Comparison of ENCODE assay signal across 24 mouse cellular contexts in genomic region chr17:25127681-25128080, GRCm38 (mm10). TPM values are rescaled to one million over a fixed set of nuclear protein-coding genes. Genes with fewer than 3 reads are reported as not detected.
A peak's percentile ranks its signal among the peaks of the same experiment; 100 is the strongest.
DNase-seq lines count a peak whose midpoint lies in the region; ATAC-seq lines count a peak whose summit lies in the region.
"Had no signal": no experiment of that assay in that cellular context is flagged by ENCODE, and none has a peak within 500 bp of the region (broad histone marks: within the 10 kb centered on the region; RNA-seq: fewer than 3 reads in every experiment).

No protein-coding gene starts in this region.

- no peak for ATAC-seq in midbrain, embryonic 11.5 days (ENCODE audit: low FRiP score)
- ATAC-seq in liver, embryonic 12.5 days: peak; percentile 46; the same call in 1 of the 2 replicates
- ATAC-seq in megakaryocyte-erythroid progenitor cell, adult 5-6 weeks (replicated peaks; ENCODE audit: low FRiP score, low TSS enrichment, poor library complexity, severe bottlenecking): 0 out of 2 replicates have a peak, but pooled peaks have one; percentile 31

- no peaks in the 10 kb centered on the region for H3K9me3 ChIP-seq in midbrain, embryonic 11.5 days (ENCODE audit: control insufficient read depth, low read length)
- H3K9me3 ChIP-seq in midbrain, embryonic 10.5 days (replicated peaks): no peaks in the 10 kb centered on the region
- no peaks in the 10 kb centered on the region for H3K9me3 ChIP-seq in liver, embryonic 12.5 days (replicated peaks)
- H3K9me3 ChIP-seq: forebrain, embryonic 10.5 days; G1E; hindbrain, embryonic 12.5 days had no signal

- H3K36me3 ChIP-seq in midbrain, embryonic 11.5 days (ENCODE audit: control insufficient read depth, insufficient read depth, low read length): no peaks in the 10 kb centered on the region
- no peaks in the 10 kb centered on the region for H3K36me3 ChIP-seq in midbrain, embryonic 10.5 days
- H3K36me3 ChIP-seq in liver, embryonic 12.5 days: no peaks in the 10 kb centered on the region
- H3K36me3 ChIP-seq: forebrain, embryonic 10.5 days; G1E; hindbrain, embryonic 12.5 days had no signal

- H3K4me2 ChIP-seq in midbrain, embryonic 11.5 days: no peak overlapping the region
- peak overlapping the region; percentile 51 for H3K4me2 ChIP-seq in liver, embryonic 12.5 days
- H3K4me2 ChIP-seq: hindbrain, embryonic 12.5 days had no signal

- no peak overlapping the region for H3K4me3 ChIP-seq in midbrain, embryonic 11.5 days (ENCODE audit: low read depth, low read length)
- no peak overlapping the region for H3K4me3 ChIP-seq in midbrain, embryonic 10.5 days
- no peak overlapping the region for H3K4me3 ChIP-seq in liver, embryonic 12.5 days
- H3K4me3 ChIP-seq: forebrain, embryonic 10.5 days; gastrocnemius, adult 2 months; hindbrain, embryonic 12.5 days had no signal

- peak; percentile 28 for DNase-seq in adrenal gland, adult 2 months
- no peak for DNase-seq in adrenal gland, adult 18-20 months (ENCODE audit: low spot score in 2 of 2)
- DNase-seq in midbrain, embryonic 11.5 days (ENCODE audit: low spot score, missing footprints): peak; percentile 53
- no peak for DNase-seq in midbrain, embryonic 10.5 days (ENCODE audit: low spot score)
- DNase-seq in spleen, postnatal 36 days (ENCODE audit: low spot score in 2 of 2): no peak
- no peak for DNase-seq in thymus, postnatal 25 days
- DNase-seq: cerebellum, adult 11-12 months; cerebellum, postnatal 14 days; gastrocnemius, adult 2 months; kidney, adult 9 months; kidney, postnatal 25 days; lung, adult 18-20 months; lung, postnatal 14 days; thymus, postnatal 36 days had no signal

- no peak overlapping the region for H3K27ac ChIP-seq in midbrain, embryonic 11.5 days (ENCODE audit: low read depth, low read length)
- H3K27ac ChIP-seq in midbrain, embryonic 10.5 days (replicated peaks): no peak overlapping the region
- peak overlapping the region; percentile 92 for H3K27ac ChIP-seq in liver, embryonic 12.5 days
- H3K27ac ChIP-seq: forebrain, embryonic 10.5 days; gastrocnemius, adult 2 months; hindbrain, embryonic 12.5 days had no signal

- H3K27me3 ChIP-seq in midbrain, embryonic 11.5 days (ENCODE audit: control insufficient read depth, insufficient read depth, low read length): no peaks in the 10 kb centered on the region
- peaks cover 3% of the 10 kb centered on the region; the same call in 1 of the 2 replicates for H3K27me3 ChIP-seq in midbrain, embryonic 10.5 days (ENCODE audit: low read depth, poor library complexity, severe bottlenecking)
- H3K27me3 ChIP-seq in liver, embryonic 12.5 days (replicated peaks): peaks cover 4% of the 10 kb centered on the region

- 84% methylated on average over 9 of the region's 9 CpGs for WGBS in midbrain, embryonic 11.5 days
- 84% methylated on average over 9 of the region's 9 CpGs for WGBS in midbrain, embryonic 10.5 days
- WGBS in liver, embryonic 12.5 days (ENCODE audit: insufficient replicate concordance): 26% methylated on average over 9 of the region's 9 CpGs

- H3K9ac ChIP-seq in midbrain, embryonic 11.5 days (ENCODE audit: low read length): no peak overlapping the region
- H3K9ac ChIP-seq in liver, embryonic 12.5 days: peak overlapping the region; percentile 53
- H3K9ac ChIP-seq: hindbrain, embryonic 12.5 days had no signal

- H3K4me1 ChIP-seq in midbrain, embryonic 11.5 days (ENCODE audit: control insufficient read depth, insufficient read depth, low read length): no peaks in the 10 kb centered on the region
- peaks cover 3% of the 10 kb centered on the region; the same call in 1 of the 2 replicates for H3K4me1 ChIP-seq in midbrain, embryonic 10.5 days
- H3K4me1 ChIP-seq in liver, embryonic 12.5 days: peaks cover 44% of the 10 kb centered on the region
- H3K4me1 ChIP-seq: forebrain, embryonic 10.5 days; hindbrain, embryonic 12.5 days had no signal

RNA-seq across cellular contexts. Expression of gene Clcn7, which starts 5.5 kb away (rescaled TPM):
- total RNA-seq in adrenal gland, adult 2 months (2021): 10 to 100 TPM; 38.3 to 48.6 TPM
- 33.9 and 37.4 TPM in 2 replicates for polyA plus RNA-seq in adrenal gland, adult 2 months (2012; rRNA removed)
- total RNA-seq in adrenal gland, adult 18-20 months (2021): 10 to 100 TPM; 42.0 to 43.7 TPM
- polyA plus RNA-seq in midbrain, embryonic 11.5 days (2014; fragmentation: Nextera tagmentation; extraction: Ambion mirVana): 16.7 and 20.4 TPM in 2 replicates
- 23.1 and 26.4 TPM in 2 replicates for polyA plus RNA-seq in midbrain, embryonic 10.5 days (2016; fragmentation: Nextera tagmentation; extraction: Ambion mirVana)
- 13.7 and 14.8 TPM in 2 replicates for polyA plus RNA-seq in liver, embryonic 12.5 days (2016; fragmentation: Nextera tagmentation; extraction: Ambion mirVana)
- total RNA-seq in megakaryocyte-erythroid progenitor cell, adult 5-6 weeks (2014; fragmentation: Nextera tagmentation): 17.6 and 18.7 TPM in 2 replicates
- total RNA-seq in megakaryocyte-erythroid progenitor cell, adult 5-6 weeks (2017): 5.9 and 10.9 TPM in 2 replicates

RNA-seq across cellular contexts. Expression of gene Ptx4, which starts 7.1 kb away (rescaled TPM):
- not detected for total RNA-seq in adrenal gland, adult 2 months (2021)
- polyA plus RNA-seq in adrenal gland, adult 2 months (2012; rRNA removed): not detected in 2 replicates
- total RNA-seq in adrenal gland, adult 18-20 months (2021): not detected
- polyA plus RNA-seq in midbrain, embryonic 11.5 days (2014; fragmentation: Nextera tagmentation; extraction: Ambion mirVana): not detected in 2 replicates
- not detected in 2 replicates for polyA plus RNA-seq in midbrain, embryonic 10.5 days (2016; fragmentation: Nextera tagmentation; extraction: Ambion mirVana)
- polyA plus RNA-seq in liver, embryonic 12.5 days (2016; fragmentation: Nextera tagmentation; extraction: Ambion mirVana): not detected in 2 replicates
- total RNA-seq in megakaryocyte-erythroid progenitor cell, adult 5-6 weeks (2014; fragmentation: Nextera tagmentation): not detected in 2 replicates
- 2.4 TPM in 1 of 2 replicates, not detected in the other for total RNA-seq in megakaryocyte-erythroid progenitor cell, adult 5-6 weeks (2017)
- total RNA-seq: granulocyte monocyte progenitor cell, adult 5-6 weeks had no signal
- polyA plus RNA-seq: G1E; hindbrain, embryonic 12.5 days; intestine, embryonic 14.5 days had no signal

RNA-seq across cellular contexts. Expression of gene Telo2, which starts 11.9 kb away (rescaled TPM):
- total RNA-seq in adrenal gland, adult 2 months (2021): 10 to 100 TPM; 16.4 to 24.5 TPM
- 15.5 and 15.7 TPM in 2 replicates for polyA plus RNA-seq in adrenal gland, adult 2 months (2012; rRNA removed)
- total RNA-seq in adrenal gland, adult 18-20 months (2021): 10 to 100 TPM; 18.4 to 21.9 TPM
- 22.5 and 23.2 TPM in 2 replicates for polyA plus RNA-seq in midbrain, embryonic 11.5 days (2014; fragmentation: Nextera tagmentation; extraction: Ambion mirVana)
- 51.2 and 51.5 TPM in 2 replicates for polyA plus RNA-seq in midbrain, embryonic 10.5 days (2016; fragmentation: Nextera tagmentation; extraction: Ambion mirVana)
- 25.6 and 28.6 TPM in 2 replicates for polyA plus RNA-seq in liver, embryonic 12.5 days (2016; fragmentation: Nextera tagmentation; extraction: Ambion mirVana)
- total RNA-seq in megakaryocyte-erythroid progenitor cell, adult 5-6 weeks (2014; fragmentation: Nextera tagmentation): 53.3 and 77.5 TPM in 2 replicates
- total RNA-seq in megakaryocyte-erythroid progenitor cell, adult 5-6 weeks (2017): 38.5 and 38.9 TPM in 2 replicates

RNA-seq across cellular contexts. Expression of gene Ccdc154, which starts 34.6 kb away (rescaled TPM):
- total RNA-seq in adrenal gland, adult 2 months (2021): under 1 TPM in 1 of 2 experiments, not detected in 1; 0.12 TPM
- 0.03 and 0.07 TPM in 2 replicates for polyA plus RNA-seq in adrenal gland, adult 2 months (2012; rRNA removed)
- under 1 TPM; 0.10 to 0.13 TPM for total RNA-seq in adrenal gland, adult 18-20 months (2021)
- polyA plus RNA-seq in midbrain, embryonic 11.5 days (2014; fragmentation: Nextera tagmentation; extraction: Ambion mirVana): not detected in 2 replicates
- not detected in 2 replicates for polyA plus RNA-seq in midbrain, embryonic 10.5 days (2016; fragmentation: Nextera tagmentation; extraction: Ambion mirVana)
- not detected in 2 replicates for polyA plus RNA-seq in liver, embryonic 12.5 days (2016; fragmentation: Nextera tagmentation; extraction: Ambion mirVana)
- 0.33 TPM in 1 of 2 replicates, not detected in the other for total RNA-seq in megakaryocyte-erythroid progenitor cell, adult 5-6 weeks (2014; fragmentation: Nextera tagmentation)
- not detected in 2 replicates for total RNA-seq in megakaryocyte-erythroid progenitor cell, adult 5-6 weeks (2017)
- total RNA-seq: gastrocnemius, adult 2 months; heart, postnatal 14 days had no signal
- polyA plus RNA-seq: brain, embryonic 14.5 days; embryonic facial prominence, embryonic 14.5 days; forebrain, embryonic 10.5 days; G1E; hindbrain, embryonic 12.5 days had no signal

RNA-seq across cellular contexts. Expression of gene Tmem204, which starts 44.3 kb away (rescaled TPM):
- total RNA-seq in adrenal gland, adult 2 months (2021): 10 to 100 TPM; 32.2 to 44.8 TPM
- 59.2 and 64.1 TPM in 2 replicates for polyA plus RNA-seq in adrenal gland, adult 2 months (2012; rRNA removed)
- 10 to 100 TPM; 43.2 to 45.6 TPM for total RNA-seq in adrenal gland, adult 18-20 months (2021)
- 9.5 and 10.4 TPM in 2 replicates for polyA plus RNA-seq in midbrain, embryonic 11.5 days (2014; fragmentation: Nextera tagmentation; extraction: Ambion mirVana)
- 10.7 and 12.7 TPM in 2 replicates for polyA plus RNA-seq in midbrain, embryonic 10.5 days (2016; fragmentation: Nextera tagmentation; extraction: Ambion mirVana)
- polyA plus RNA-seq in liver, embryonic 12.5 days (2016; fragmentation: Nextera tagmentation; extraction: Ambion mirVana): 6.1 and 7.2 TPM in 2 replicates
- total RNA-seq in megakaryocyte-erythroid progenitor cell, adult 5-6 weeks (2014; fragmentation: Nextera tagmentation): not detected in 2 replicates
- total RNA-seq in megakaryocyte-erythroid progenitor cell, adult 5-6 weeks (2017): not detected in 2 replicates
- total RNA-seq: granulocyte monocyte progenitor cell, adult 5-6 weeks had no signal
- polyA plus RNA-seq: G1E had no signal

Comparison
In these comparisons a context has a peak if more than half of its experiments do, and no peak if none do; other contexts are left out.
1. DNase-seq: peak in adrenal gland, adult 2 months (single experiment) and midbrain, embryonic 11.5 days (single experiment); none in adrenal gland, adult 18-20 months (0 of 2), midbrain, embryonic 10.5 days (single experiment), spleen, postnatal 36 days (0 of 2) and thymus, postnatal 25 days (single experiment).